Mouse (Mus musculus): ENCODE results near the gene Tcl1. TPM values are rescaled to one million over a fixed set of nuclear protein-coding genes. Genes with fewer than 3 reads are reported as not detected.
"Not testable (repeated sequence)": the region's sequence is repeated elsewhere in the genome, so short reads cannot be mapped to it uniquely, and the experiment has no call there.

Gene Tcl1
- polyA plus RNA-seq, 1 experiment from 2014 or later: not detected

GRCm38 (mm10) chr12:105235091-105235490, 12.5 kb upstream of the Tcl1 start:
- no peak for ATAC-seq
- Histone ChIP-seq H3K4me2 (ENCODE audit: low read length) (no peak overlapping the region), H3K36me3 (ENCODE audit: control insufficient read depth, insufficient read depth) (no peaks in the 10 kb centered on the region), H3K27me3 (replicated peaks; ENCODE audit: control insufficient read depth, insufficient read depth, low read length) (no peaks in the 10 kb centered on the region), H3K4me3 (replicated peaks; ENCODE audit: low read length) (no peak overlapping the region), H3K4me1 (replicated peaks; ENCODE audit: control insufficient read depth, insufficient read depth, low read length) (no peaks in the 10 kb centered on the region), H3K9ac (replicated peaks; ENCODE audit: low read depth, low read length) (no peak overlapping the region), H3K9me3 (ENCODE audit: control insufficient read depth, low read length) (no peaks in the 10 kb centered on the region), H3K27ac (ENCODE audit: low read length) (no peak overlapping the region)
- 90% methylated on average over 3 of the region's 3 CpGs for whole genome bisulfite sequencing

- WGBS: 64% methylated on average over 11 of the region's 11 CpGs
- Histone ChIP-seq H3K27me3 (replicated peaks; ENCODE audit: control insufficient read depth, insufficient read depth, low read length) (no peaks in the 10 kb centered on the region), H3K4me1 (replicated peaks; ENCODE audit: control insufficient read depth, insufficient read depth, low read length) (no peaks in the 10 kb centered on the region), H3K9me3 (ENCODE audit: control insufficient read depth, low read length) (no peaks in the 10 kb centered on the region), H3K9ac (replicated peaks; ENCODE audit: low read depth, low read length) (no peak overlapping the region), H3K36me3 (ENCODE audit: control insufficient read depth, insufficient read depth) (no peaks in the 10 kb centered on the region), H3K4me3 (replicated peaks; ENCODE audit: low read length) (no peak overlapping the region), H3K4me2 (ENCODE audit: low read length) (no peak overlapping the region), H3K27ac (ENCODE audit: low read length) (no peak overlapping the region)
- ATAC-seq: no peak
These were observed 11.8 kb upstream of the Tcl1 start for GRCm38 (mm10) chr12:105234362-105234761.

- 40% methylated on average over 16 of the region's 16 CpGs for WGBS
- no peak overlapping the region for H3K9ac ChIP-seq (replicated peaks; ENCODE audit: low read depth, low read length)
- no peaks in the 10 kb centered on the region for H3K36me3 ChIP-seq (ENCODE audit: control insufficient read depth, insufficient read depth)
- no peak overlapping the region for H3K4me2 ChIP-seq (ENCODE audit: low read length)
- no peak for ATAC-seq
- no peaks in the 10 kb centered on the region for H3K9me3 ChIP-seq (ENCODE audit: control insufficient read depth, low read length)
- no peaks in the 10 kb centered on the region for H3K4me1 ChIP-seq (replicated peaks; ENCODE audit: control insufficient read depth, insufficient read depth, low read length)
- no peak overlapping the region for H3K27ac ChIP-seq (ENCODE audit: low read length)
- H3K4me3 ChIP-seq (replicated peaks; ENCODE audit: low read length): no peak overlapping the region
- H3K27me3 ChIP-seq (replicated peaks; ENCODE audit: control insufficient read depth, insufficient read depth, low read length): no peaks in the 10 kb centered on the region
These were observed 2.2 kb upstream of the Tcl1 start for GRCm38 (mm10) chr12:105224621-105225320.

GRCm38 (mm10) chr12:105217101-105217760, 5.4 kb downstream of the Tcl1 start:
- H3K36me3 ChIP-seq (ENCODE audit: control insufficient read depth, insufficient read depth): no peaks in the 10 kb centered on the region
- no peaks in the 10 kb centered on the region for H3K4me1 ChIP-seq (replicated peaks; ENCODE audit: control insufficient read depth, insufficient read depth, low read length)
- 93% methylated on average over 7 of the region's 7 CpGs for WGBS
- H3K9ac ChIP-seq (replicated peaks; ENCODE audit: low read depth, low read length): no peak overlapping the region
- H3K27ac ChIP-seq (ENCODE audit: low read length): no peak overlapping the region
- ATAC-seq: no peak
- no peaks in the 10 kb centered on the region for H3K9me3 ChIP-seq (ENCODE audit: control insufficient read depth, low read length)
- no peak overlapping the region for H3K4me3 ChIP-seq (replicated peaks; ENCODE audit: low read length)
- no peaks in the 10 kb centered on the region for H3K27me3 ChIP-seq (replicated peaks; ENCODE audit: control insufficient read depth, insufficient read depth, low read length)
- H3K4me2 ChIP-seq (ENCODE audit: low read length): no peak overlapping the region

- Histone ChIP-seq H3K9ac (replicated peaks; ENCODE audit: low read depth, low read length) (no peak overlapping the region), H3K27ac (ENCODE audit: low read length) (no peak overlapping the region), H3K27me3 (replicated peaks; ENCODE audit: control insufficient read depth, insufficient read depth, low read length) (no peaks in the 10 kb centered on the region), H3K4me3 (replicated peaks; ENCODE audit: low read length) (no peak overlapping the region), H3K36me3 (ENCODE audit: control insufficient read depth, insufficient read depth) (no peaks in the 10 kb centered on the region), H3K9me3 (ENCODE audit: control insufficient read depth, low read length) (no peaks in the 10 kb centered on the region), H3K4me2 (ENCODE audit: low read length) (no peak overlapping the region), H3K4me1 (replicated peaks; ENCODE audit: control insufficient read depth, insufficient read depth, low read length) (no peaks in the 10 kb centered on the region)
- no peak for ATAC-seq
- 95% methylated on average over 7 of the region's 7 CpGs for WGBS
These were observed 13.4 kb downstream of the Tcl1 start for GRCm38 (mm10) chr12:105209231-105209630.

- no peak for ATAC-seq
- Histone ChIP-seq H3K4me3 (replicated peaks; ENCODE audit: low read length) (no peak overlapping the region), H3K4me1 (replicated peaks; ENCODE audit: control insufficient read depth, insufficient read depth, low read length) (no peaks in the 10 kb centered on the region), H3K36me3 (ENCODE audit: control insufficient read depth, insufficient read depth) (no peaks in the 10 kb centered on the region), H3K9ac (replicated peaks; ENCODE audit: low read depth, low read length) (no peak overlapping the region), H3K27me3 (replicated peaks; ENCODE audit: control insufficient read depth, insufficient read depth, low read length) (no peaks in the 10 kb centered on the region), H3K9me3 (ENCODE audit: control insufficient read depth, low read length) (no peaks in the 10 kb centered on the region), H3K27ac (ENCODE audit: low read length) (no peak overlapping the region), H3K4me2 (ENCODE audit: low read length) (no peak overlapping the region)
- WGBS: 96% methylated on average over 1 of the region's 1 CpGs
These were observed 14.2 kb downstream of the Tcl1 start for GRCm38 (mm10) chr12:105208441-105208840.

- ATAC-seq: no peak
These were observed 15.5 kb downstream of the Tcl1 start for GRCm38 (mm10) chr12:105207071-105207470.

GRCm38 (mm10) chr12:105201657-105202056, 20.9 kb downstream of the Tcl1 start, which contains the start of gene Tcl1b4:
TSS of gene Tcl1b4 (plus strand) at chr12:105201957.
- WGBS: 96% methylated on average over 1 of the region's 1 CpGs
- H3K4me2 ChIP-seq (ENCODE audit: low read length); H3K27me3 ChIP-seq (replicated peaks; ENCODE audit: control insufficient read depth, insufficient read depth, low read length); H3K36me3 ChIP-seq (ENCODE audit: control insufficient read depth, insufficient read depth); ATAC-seq; H3K4me3 ChIP-seq (replicated peaks; ENCODE audit: low read length); H3K4me1 ChIP-seq (replicated peaks; ENCODE audit: control insufficient read depth, insufficient read depth, low read length); H3K9ac ChIP-seq (replicated peaks; ENCODE audit: low read depth, low read length); H3K27ac ChIP-seq (ENCODE audit: low read length); H3K9me3 ChIP-seq (ENCODE audit: control insufficient read depth, low read length): not testable (repeated sequence)

More at GRCm38 (mm10) chr12:105207071-105207470, 15.5 kb downstream of the Tcl1 start:
- Histone ChIP-seq H3K4me3 (replicated peaks; ENCODE audit: low read length) (no peak overlapping the region), H3K27ac (ENCODE audit: low read length) (no peak overlapping the region), H3K36me3 (ENCODE audit: control insufficient read depth, insufficient read depth) (no peaks in the 10 kb centered on the region), H3K9ac (replicated peaks; ENCODE audit: low read depth, low read length) (no peak overlapping the region), H3K27me3 (replicated peaks; ENCODE audit: control insufficient read depth, insufficient read depth, low read length) (no peaks in the 10 kb centered on the region), H3K9me3 (ENCODE audit: control insufficient read depth, low read length) (no peaks in the 10 kb centered on the region), H3K4me2 (ENCODE audit: low read length) (no peak overlapping the region), H3K4me1 (replicated peaks; ENCODE audit: control insufficient read depth, insufficient read depth, low read length) (no peaks in the 10 kb centered on the region)
- WGBS: 71% methylated on average over 1 of the region's 1 CpGs

- ATAC-seq: not testable (repeated sequence)
- 12% methylated on average over 7 of the region's 7 CpGs for WGBS
These were observed 22.7 kb downstream of the Tcl1 start for GRCm38 (mm10) chr12:105199684-105200497.

More at GRCm38 (mm10) chr12:105199684-105200497, 22.7 kb downstream of the Tcl1 start:
- not testable (repeated sequence) for H3K4me1 ChIP-seq (replicated peaks; ENCODE audit: control insufficient read depth, insufficient read depth, low read length); H3K4me3 ChIP-seq (replicated peaks; ENCODE audit: low read length); H3K36me3 ChIP-seq (ENCODE audit: control insufficient read depth, insufficient read depth); H3K9me3 ChIP-seq (ENCODE audit: control insufficient read depth, low read length); H3K4me2 ChIP-seq (ENCODE audit: low read length); H3K27ac ChIP-seq (ENCODE audit: low read length); H3K9ac ChIP-seq (replicated peaks; ENCODE audit: low read depth, low read length); H3K27me3 ChIP-seq (replicated peaks; ENCODE audit: control insufficient read depth, insufficient read depth, low read length)

Measured in forebrain, embryonic 16.5 days (tissue).